Mouse (Mus musculus): ENCODE measurements at regions not wholly inside any gene's neighbourhood (a gene's known extent, or its start where the extent isn't known, plus 50 kb on each side); places are given as distances from the start of the nearest gene placed in this dataset.

- TF ChIP-seq POLR2A (IDR thresholded peaks at IDR 0.05; ENCODE audit: extremely low read depth, insufficient read depth, low read length) = no peak
- TF ChIP-seq CTCF (IDR thresholded peaks at IDR 0.05; ENCODE audit: low read depth, low read length) = no peak
These were observed 188.4 kb upstream of the Rfx3 start for GRCm38 (mm10) chr19:28199385-28199784.
